Mouse (Mus musculus) embryonic facial prominence, embryonic 14.5 days (tissue): ENCODE results near the gene Zmynd10. TPM values are rescaled to one million over a fixed set of nuclear protein-coding genes. Genes with fewer than 3 reads are reported as not detected.

ENCODE experiments used
- ATAC-seq: fragments of 200-750 bp; cut with Nextera tagmentation; 2 replicates; pipeline ENCODE4 v1.8.0; 2017; ENCODE audit warnings: low read depth, moderate number of reproducible peaks, moderate TSS enrichment
- DNase-seq: peaks from one replicate; pipeline ENCODE4 v3.0.0-alpha.2; 2015; ENCODE audit warnings: low spot score
- H3K27ac ChIP-seq: fragments of 300-500 bp; sonication (generic); replicated peaks from 2 replicates; pipeline ENCODE4 v1.5.1; 2014; ENCODE audit warnings: low read depth, mild to moderate bottlenecking, low read length, moderate library complexity
- H3K27me3 ChIP-seq: fragments of 300-500 bp; sonication (generic); replicated peaks from 2 replicates; pipeline ENCODE4 v1.6.1; 2014; ENCODE audit warnings: low read length; ENCODE audit not compliant: control insufficient read depth, insufficient read depth
- H3K36me3 ChIP-seq: fragments of 300-500 bp; sonication (generic); 2 replicates; pipeline ENCODE4 v1.6.1; 2014; ENCODE audit warnings: low read length, mixed read lengths; ENCODE audit not compliant: control insufficient read depth, insufficient read depth
- H3K4me1 ChIP-seq: fragments of 300-500 bp; sonication (generic); 2 replicates; pipeline ENCODE4 v1.6.1; 2014; ENCODE audit warnings: antibody characterized with exemption, low read length; ENCODE audit not compliant: control insufficient read depth, insufficient read depth
- H3K4me2 ChIP-seq: fragments of 300-500 bp; sonication (generic); 2 replicates; pipeline ENCODE4 v1.6.1; 2014; ENCODE audit warnings: low read depth, mild to moderate bottlenecking, low read length, moderate library complexity, mixed read lengths
- H3K4me3 ChIP-seq: fragments of 300-500 bp; sonication (generic); 2 replicates; pipeline ENCODE4 v1.5.1; 2014; ENCODE audit warnings: low read depth, mild to moderate bottlenecking, low read length
- H3K9ac ChIP-seq: fragments of 300-500 bp; sonication (generic); 2 replicates; pipeline ENCODE4 v1.6.1; 2014; ENCODE audit warnings: low read depth, mild to moderate bottlenecking, low read length, moderate library complexity, mixed read lengths
- H3K9me3 ChIP-seq: fragments of 300-500 bp; sonication (generic); 2 replicates; pipeline ENCODE4 v1.6.1; 2016; ENCODE audit warnings: low read length; ENCODE audit not compliant: control insufficient read depth
- WGBS: fragments of 180-500 bp; shearing (Covaris S2); extraction: QIAGEN DNeasy Blood & Tissue Kit; methylation state at CpG from one replicate; pipeline ENCODE4 v1.1.7; 2014; 5-methylcytosine and 5-hydroxymethylcytosine counted together
- polyA plus RNA-seq: library from polyadenylated mRNA; unstranded; fragments of >200 nt; fragmentation: Nextera tagmentation; extraction: Ambion mirVana; gene quantifications from 2 replicates; pipeline ENCODE4 v1.2.1, GENCODE M21; 2014

Gene Zmynd10
- polyA plus RNA-seq, 1 experiment from 2014 or later = 8.2 TPM

DNA sequence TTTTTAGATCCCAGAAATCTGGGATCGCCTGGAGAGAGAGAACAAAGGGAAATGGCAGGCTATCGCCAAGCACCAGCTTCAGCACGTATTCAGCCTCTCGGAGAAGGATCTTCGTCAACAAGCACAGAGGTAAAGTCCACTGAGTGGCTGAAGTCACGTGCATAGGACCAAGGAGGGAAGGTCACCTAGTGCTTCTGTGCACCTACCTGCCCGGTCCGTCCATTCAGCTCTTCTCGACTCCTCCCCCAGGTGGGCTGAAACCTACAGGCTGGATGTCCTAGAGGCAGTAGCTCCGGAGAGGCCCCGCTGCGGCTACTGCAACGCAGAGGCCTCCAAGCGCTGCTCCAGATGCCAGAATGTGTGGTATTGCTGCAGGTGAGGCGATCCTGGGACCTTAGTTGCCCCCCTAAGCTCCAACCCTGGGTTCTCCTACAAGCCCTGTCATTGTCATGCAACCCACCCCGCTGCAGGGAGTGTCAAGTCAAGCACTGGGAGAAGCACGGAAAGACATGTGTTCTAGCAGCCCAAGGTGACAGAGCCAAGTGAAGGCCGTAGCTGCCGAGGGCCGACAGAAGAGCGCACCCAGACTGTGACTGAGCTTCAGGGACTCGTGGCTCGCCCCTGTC, 3.5 kb downstream of the Zmynd10 start:
- no peak for ATAC-seq
- 36% methylated on average over 23 of the region's 23 CpGs for WGBS
- peak overlapping the region; percentile 90 for H3K4me2 ChIP-seq

DNA sequence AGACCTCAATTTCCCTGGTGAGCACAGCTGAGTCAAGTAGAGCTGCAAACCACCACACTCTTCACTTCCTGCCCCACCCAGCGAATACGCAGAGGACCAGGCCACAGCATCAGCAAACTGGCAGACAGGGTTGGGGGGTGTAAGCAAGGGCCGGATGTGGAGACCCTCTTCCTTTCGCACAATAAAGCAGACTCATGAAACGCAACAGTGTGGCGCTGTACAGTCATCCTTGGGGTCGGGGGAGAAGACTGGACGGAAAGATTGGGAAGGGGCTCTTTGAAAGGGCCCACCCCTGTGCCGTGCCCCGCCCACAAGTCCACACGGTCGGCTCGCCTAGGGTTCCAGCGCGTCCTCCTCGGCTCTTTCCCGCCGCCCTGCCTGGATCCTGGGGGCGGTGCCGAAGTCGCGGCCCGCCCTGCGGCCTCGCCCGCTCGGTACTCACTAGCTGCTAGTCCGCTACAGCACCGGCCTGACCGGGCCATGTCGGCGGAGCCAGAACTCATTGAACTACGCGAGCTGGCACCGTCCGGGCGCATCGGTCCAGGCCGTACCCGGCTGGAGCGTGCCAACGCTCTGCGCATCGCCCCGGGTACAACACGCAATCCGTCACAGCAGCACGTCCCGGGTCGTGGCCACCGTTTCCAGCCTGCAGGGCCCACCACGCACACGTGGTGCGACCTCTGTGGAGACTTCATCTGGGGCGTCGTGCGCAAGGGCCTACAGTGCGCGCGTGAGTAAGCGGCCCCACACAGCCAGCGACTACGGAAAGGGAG, 4.2 kb downstream of the Zmynd10 start, which contains the start of gene Rassf1:
Gene Rassf1 (plus strand): TSS at position 439 of the 773 bp plus-strand sequence.
- H3K4me2 ChIP-seq = peak within 1 kb of the TSS; percentile 90
- peak within 1 kb of the TSS; percentile 86 for H3K27ac ChIP-seq
- H3K4me3 ChIP-seq = peak within 1 kb of the TSS; percentile 58
- H3K9ac ChIP-seq = peak within 1 kb of the TSS; percentile 79
- H3K27me3 ChIP-seq = no peaks in the 10 kb centered on the region
- H3K36me3 ChIP-seq = no peaks in the 10 kb centered on the region
- WGBS = under 1% methylated on average over 41 of the region's 63 CpGs
- no peaks in the 10 kb centered on the region for H3K9me3 ChIP-seq
- H3K4me1 ChIP-seq = peaks cover 49% of the 10 kb centered on the region
- peak; percentile 84 for DNase-seq
- peak; percentile 41 for ATAC-seq

More for the DNA sequence above, 3.5 kb downstream of the Zmynd10 start:
- no peak for DNase-seq
- H3K27me3 ChIP-seq = no peaks in the 10 kb centered on the region
- peaks cover 43% of the 10 kb centered on the region for H3K4me1 ChIP-seq
- H3K4me3 ChIP-seq = peak overlapping the region; percentile 58
- H3K9me3 ChIP-seq = no peaks in the 10 kb centered on the region
- H3K36me3 ChIP-seq = no peaks in the 10 kb centered on the region
- peak overlapping the region; percentile 86 for H3K27ac ChIP-seq
- peak overlapping the region; percentile 79 for H3K9ac ChIP-seq

DNA sequence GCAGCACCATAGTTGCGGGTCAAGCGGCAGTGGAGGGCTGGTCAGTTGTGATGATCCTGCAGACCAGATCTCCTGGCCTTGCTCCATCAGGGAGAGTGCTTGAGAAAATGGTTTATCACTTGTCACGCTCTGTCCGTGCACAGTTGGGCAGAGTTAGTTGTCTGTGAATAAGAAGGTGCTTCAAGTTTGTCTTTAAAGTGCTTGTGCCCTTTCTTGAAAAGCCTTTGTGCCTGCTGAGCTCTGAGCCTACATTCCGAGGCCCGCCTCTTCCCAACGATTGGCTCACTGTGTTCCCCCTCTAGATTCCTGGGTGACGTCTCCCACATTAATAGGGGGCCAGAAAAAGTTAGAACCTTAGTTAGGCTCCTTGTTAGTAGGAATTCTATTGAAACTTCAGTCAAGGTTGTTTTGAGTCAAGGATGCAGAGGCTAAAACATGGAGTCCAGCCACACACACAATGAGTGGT, 4.8 kb downstream of the Zmynd10 start:
- WGBS = 9% methylated on average over 8 of the region's 8 CpGs

DNA sequence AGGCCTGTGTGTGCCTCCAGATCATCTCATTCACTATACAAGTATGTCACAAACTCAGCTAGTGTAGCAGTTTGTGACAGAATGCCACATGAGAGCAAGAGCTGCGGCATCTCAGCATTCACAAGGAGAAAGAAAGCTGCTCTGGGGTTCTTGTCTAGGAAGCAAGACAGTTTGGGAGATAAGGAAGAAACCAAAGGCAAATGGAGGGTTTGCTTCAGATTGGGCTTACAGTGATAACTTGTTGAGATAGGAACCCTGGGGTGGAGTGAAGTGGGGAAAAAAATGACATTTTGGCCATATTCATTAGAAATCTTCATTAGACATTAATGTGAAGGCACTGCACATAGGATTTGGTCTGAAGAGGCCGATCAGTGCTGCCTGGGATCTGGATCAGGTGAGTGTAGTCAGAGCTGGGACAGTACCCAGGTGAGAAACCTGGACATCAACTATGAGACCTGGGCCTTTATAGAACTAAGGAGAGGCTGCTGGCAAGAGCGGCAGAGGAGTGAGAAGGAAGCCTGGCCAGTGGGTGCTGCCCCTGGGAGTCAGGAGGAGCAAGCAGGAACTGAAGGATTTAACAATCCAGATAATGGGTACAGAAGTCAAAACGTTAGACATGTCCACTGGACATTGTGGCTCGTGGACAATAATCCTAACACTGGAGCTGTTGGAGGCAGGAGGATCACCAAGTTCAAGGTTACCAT, 5.7 kb downstream of the Zmynd10 start:
- Histone ChIP-seq H3K4me2 (peak overlapping the region; percentile 90), H3K4me1 (peaks cover 43% of the 10 kb centered on the region), H3K9me3 (no peaks in the 10 kb centered on the region), H3K27ac (no peak overlapping the region; the same call in 1 of the 2 replicates), H3K4me3 (peak overlapping the region; percentile 83), H3K36me3 (peaks cover 14% of the 10 kb centered on the region), H3K27me3 (no peaks in the 10 kb centered on the region), H3K9ac (peak overlapping the region; percentile 65; the same call in 1 of the 2 replicates)
- ATAC-seq (no peak), DNase-seq (no peak)
- 80% methylated on average over 5 of the region's 5 CpGs for WGBS

More for the DNA sequence above, 4.8 kb downstream of the Zmynd10 start:
- Histone ChIP-seq H3K9me3 (no peaks in the 10 kb centered on the region), H3K27ac (peak overlapping the region; percentile 86), H3K27me3 (no peaks in the 10 kb centered on the region), H3K36me3 (peaks cover 5% of the 10 kb centered on the region; the same call in 1 of the 2 replicates), H3K4me3 (peak overlapping the region; percentile 58), H3K4me1 (peaks cover 49% of the 10 kb centered on the region), H3K4me2 (peak overlapping the region; percentile 90), H3K9ac (peak overlapping the region; percentile 79)
- peak; percentile 76 for DNase-seq
- no peak for ATAC-seq

DNA sequence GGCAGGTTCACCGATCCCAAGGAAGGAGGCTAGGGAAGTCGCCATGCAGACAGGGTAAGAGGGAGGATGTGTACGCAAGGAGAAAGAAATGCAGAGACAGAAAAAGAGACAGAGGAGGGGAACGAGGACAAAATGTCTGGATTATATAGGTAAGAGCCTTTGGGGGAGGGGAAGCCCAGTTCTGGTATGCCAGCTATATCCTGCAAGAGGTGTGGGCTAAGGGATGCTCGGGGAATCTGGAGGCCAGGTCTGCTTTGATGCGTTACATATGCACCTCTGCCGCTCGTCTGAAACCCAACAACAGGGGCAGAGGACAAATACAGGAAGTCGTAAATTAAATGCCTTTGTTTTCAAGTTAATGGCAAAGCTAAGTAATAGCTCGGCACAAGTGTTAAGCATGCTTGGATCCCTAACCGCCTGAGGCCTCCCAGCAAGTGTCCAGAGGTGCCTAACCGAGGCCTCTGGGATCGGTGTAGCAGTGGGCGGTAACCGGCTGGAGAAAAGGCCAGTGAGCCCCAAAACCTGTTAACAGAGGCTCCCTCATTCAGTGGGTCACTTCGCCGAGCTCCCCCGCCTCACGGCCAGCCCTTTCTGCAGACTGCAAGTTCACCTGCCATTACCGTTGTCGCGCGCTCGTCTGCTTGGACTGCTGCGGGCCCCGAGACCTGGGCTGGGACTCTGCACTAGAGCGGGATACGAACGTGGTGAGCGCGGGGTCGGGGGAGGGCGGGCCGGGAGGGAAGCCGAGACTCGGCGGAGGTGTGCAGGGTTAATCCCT, 6.6 kb downstream of the Zmynd10 start:
- peak; percentile 39 for ATAC-seq
- WGBS = 5% methylated on average over 35 of the region's 37 CpGs

DNA sequence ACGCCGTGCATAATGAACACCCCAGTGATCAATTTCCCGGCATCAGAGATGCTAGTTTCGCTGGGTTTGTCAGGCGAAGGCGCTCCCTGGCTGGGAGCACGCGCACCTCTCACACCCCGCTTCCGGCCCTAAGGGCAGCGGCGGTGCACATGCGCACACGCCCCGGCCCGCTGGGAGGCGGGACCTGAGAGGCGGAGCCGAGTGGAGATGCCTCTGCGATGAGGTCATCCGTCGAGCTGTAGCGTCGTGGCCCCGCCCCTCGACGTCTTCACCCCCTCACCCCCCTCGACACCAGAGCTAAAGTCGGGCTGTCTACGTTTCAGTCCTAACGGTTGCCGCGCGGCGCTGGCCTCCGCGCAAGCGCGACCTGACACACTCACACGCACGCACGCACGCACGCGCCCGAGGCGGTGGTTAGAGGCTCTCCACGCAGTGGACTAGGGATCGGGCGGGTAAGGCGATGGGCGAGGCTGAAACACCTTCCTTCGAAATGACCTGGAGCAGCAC, 7.3 kb downstream of the Zmynd10 start:
- ATAC-seq (peak; percentile 93), DNase-seq (peak; percentile 99)
- H3K4me1 ChIP-seq = peaks cover 43% of the 10 kb centered on the region
- peaks cover 29% of the 10 kb centered on the region for H3K36me3 ChIP-seq
- H3K9me3 ChIP-seq = no peaks in the 10 kb centered on the region
- no peaks in the 10 kb centered on the region for H3K27me3 ChIP-seq
- H3K9ac ChIP-seq = peak overlapping the region; percentile 92
- peak overlapping the region; percentile 90 for H3K4me2 ChIP-seq
- H3K4me3 ChIP-seq = peak overlapping the region; percentile 83
- 0% methylated on average over 41 of the region's 53 CpGs for WGBS
- H3K27ac ChIP-seq = peak overlapping the region; percentile 98

More for the DNA sequence above, 6.6 kb downstream of the Zmynd10 start:
- Histone ChIP-seq H3K36me3 (peaks cover 23% of the 10 kb centered on the region), H3K27ac (peak overlapping the region; percentile 66), H3K9ac (peak overlapping the region; percentile 65), H3K9me3 (no peaks in the 10 kb centered on the region), H3K4me2 (peak overlapping the region; percentile 90), H3K27me3 (no peaks in the 10 kb centered on the region), H3K4me1 (peaks cover 43% of the 10 kb centered on the region), H3K4me3 (peak overlapping the region; percentile 83)
- DNase-seq = no peak

DNA sequence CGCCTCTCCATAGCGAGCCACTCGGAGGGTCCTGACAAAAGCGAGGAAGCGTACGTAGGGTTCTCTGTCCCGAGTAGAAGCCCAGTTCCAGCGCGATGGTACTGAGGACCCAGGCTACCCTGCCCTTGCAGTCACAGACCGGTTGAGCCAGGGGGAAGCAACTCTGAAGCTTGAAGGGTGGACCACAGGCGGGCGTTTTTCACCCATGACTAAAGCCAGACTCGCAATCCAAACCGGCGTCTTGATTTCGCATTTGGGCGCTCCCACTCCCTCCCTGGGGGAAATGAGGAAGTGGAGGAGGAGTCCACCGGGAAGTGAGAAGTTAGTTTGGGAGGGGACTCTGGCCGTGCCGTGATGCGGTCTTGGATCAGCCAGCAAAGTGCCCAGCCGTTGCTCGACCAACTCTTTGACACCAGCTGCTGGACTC, 7.9 kb downstream of the Zmynd10 start:
- Histone ChIP-seq H3K4me3 (peak overlapping the region; percentile 83), H3K27ac (peak overlapping the region; percentile 98), H3K27me3 (no peaks in the 10 kb centered on the region), H3K9ac (peak overlapping the region; percentile 92), H3K9me3 (no peaks in the 10 kb centered on the region), H3K36me3 (peaks cover 36% of the 10 kb centered on the region), H3K4me1 (peaks cover 43% of the 10 kb centered on the region), H3K4me2 (peak overlapping the region; percentile 90)
- DNase-seq = peak; percentile 81
- under 1% methylated on average over 23 of the region's 23 CpGs for WGBS
- ATAC-seq = no peak; the same call in 1 of the 2 replicates
